Mouse (Mus musculus): Measurements from ENCODE around the gene Magi2.

GRCm38 (mm10) chr5:20285080-20285840 lies 1058.4 kb downstream of the Magi2 start:
- TF ChIP-seq CTCF (IDR thresholded peaks at IDR 0.05; ENCODE audit: extremely low read depth, insufficient read depth, low read length) (no peak), POLR2A (IDR thresholded peaks at IDR 0.05; ENCODE audit: extremely low read depth, insufficient read depth, low read length) (no peak)
